22 mouse cellular contexts compared by ENCODE assay signal in genomic region chr11:63051041-63051440, GRCm38 (mm10). TPM values are rescaled to one million over a fixed set of nuclear protein-coding genes. Genes with fewer than 3 reads are reported as not detected.
DNase-seq lines count a peak whose midpoint lies in the region; ATAC-seq lines count a peak whose summit lies in the region.
"Had no signal": no experiment of that assay in that cellular context is flagged by ENCODE, and none has a peak within 500 bp of the region (broad histone marks: within the 10 kb centered on the region; RNA-seq: fewer than 3 reads in every experiment).

No protein-coding gene starts in this region.

- peak; percentile 40 for DNase-seq in layer of hippocampus, adult 11-12 months (ENCODE audit: low spot score)
- DNase-seq in layer of hippocampus, adult 18-20 months (ENCODE audit: low spot score in 2 of 2) = no peak
- DNase-seq in right cerebral cortex, postnatal 10 days (ENCODE audit: low spot score in 2 of 2) = peak; percentile 37 to 44
- no peak for DNase-seq in right cerebral cortex, postnatal 36 days (ENCODE audit: low spot score in 2 of 2)
- peak; percentile 29 for DNase-seq in splenic B cell, adult 2 months (ENCODE audit: low read depth, low spot score)
- DNase-seq in gastrocnemius, postnatal 25 days = no peak
- DNase-seq: adrenal gland, adult 8-10 months; cerebellum, adult 9-11 months; embryo, embryonic 11 days; kidney, adult 18-20 months had no signal

- no peaks in the 10 kb centered on the region for H3K36me3 ChIP-seq in macrophage (ENCODE audit: inconsistent target)
- no peaks in the 10 kb centered on the region for H3K36me3 ChIP-seq in splenic B cell, adult 2 months (ENCODE audit: control insufficient read depth, insufficient read depth, low read length, poor library complexity, severe bottlenecking)
- H3K36me3 ChIP-seq: forebrain, embryonic 12.5 days; G1E; limb, embryonic 15.5 days had no signal

- peaks cover 7% of the 10 kb centered on the region; the same call in 1 of the 2 replicates for H3K79me2 ChIP-seq in macrophage (ENCODE audit: inconsistent target)

- no peaks in the 10 kb centered on the region for H3K27me3 ChIP-seq in splenic B cell, adult 2 months (ENCODE audit: control insufficient read depth, insufficient read depth, low read length, poor library complexity, severe bottlenecking)
- H3K27me3 ChIP-seq: forebrain, embryonic 12.5 days; limb, embryonic 15.5 days had no signal

- ATAC-seq in megakaryocyte-erythroid progenitor cell, adult 5-6 weeks (replicated peaks; ENCODE audit: low FRiP score, low TSS enrichment, poor library complexity, severe bottlenecking) = no peak

- WGBS in macrophage (ENCODE audit: missing documents) = 19% methylated on average over 7 of the region's 7 CpGs

- peak overlapping the region; percentile 97 for H3K27ac ChIP-seq in macrophage
- H3K27ac ChIP-seq: forebrain, embryonic 12.5 days; heart, adult 2 months; hindbrain, embryonic 14.5 days; limb, embryonic 15.5 days had no signal

- H3K4me3 ChIP-seq in macrophage (ENCODE audit: inconsistent target) = peak overlapping the region; percentile 18; the same call in 1 of the 2 replicates
- H3K4me3 ChIP-seq: forebrain, embryonic 12.5 days; heart, adult 2 months; limb, embryonic 15.5 days; myocyte had no signal

RNA-seq across cellular contexts. Expression of gene Tekt3, which starts 10.4 kb away (rescaled TPM):
- not detected for total RNA-seq in layer of hippocampus, adult 18-20 months (2021)
- total RNA-seq in macrophage (2018; cell fraction: chromatin; rRNA removed) = not detected
- not detected for total RNA-seq in macrophage (2018; cell fraction: cytosol; rRNA removed)
- not detected for total RNA-seq in macrophage (2018; cell fraction: nucleus; rRNA removed)
- not detected in 3 replicates for polyA plus RNA-seq in macrophage (2018)
- not detected for total RNA-seq in gastrocnemius, postnatal 25 days (2021)
- not detected in 2 replicates for total RNA-seq in megakaryocyte-erythroid progenitor cell, adult 5-6 weeks (2014; fragmentation: Nextera tagmentation)
- total RNA-seq in megakaryocyte-erythroid progenitor cell, adult 5-6 weeks (2017) = not detected in 2 replicates
- total RNA-seq: adrenal gland, adult 8-10 months; heart, adult 2 months; left cerebral cortex, postnatal 10 days had no signal
- polyA plus RNA-seq: forebrain, embryonic 12.5 days; G1E; heart, adult 2 months; heart, postnatal 0 days; large intestine, adult 2 months; myocyte; stomach, embryonic 14.5 days had no signal

Comparison
In these comparisons a context has a peak if more than half of its experiments do, and no peak if none do; other contexts are left out.
1. DNase-seq: peak in layer of hippocampus, adult 11-12 months (single experiment), right cerebral cortex, postnatal 10 days (2 of 2) and splenic B cell, adult 2 months (single experiment); none in layer of hippocampus, adult 18-20 months (0 of 2), right cerebral cortex, postnatal 36 days (0 of 2) and gastrocnemius, postnatal 25 days (single experiment).